In the genomic region with DNA sequence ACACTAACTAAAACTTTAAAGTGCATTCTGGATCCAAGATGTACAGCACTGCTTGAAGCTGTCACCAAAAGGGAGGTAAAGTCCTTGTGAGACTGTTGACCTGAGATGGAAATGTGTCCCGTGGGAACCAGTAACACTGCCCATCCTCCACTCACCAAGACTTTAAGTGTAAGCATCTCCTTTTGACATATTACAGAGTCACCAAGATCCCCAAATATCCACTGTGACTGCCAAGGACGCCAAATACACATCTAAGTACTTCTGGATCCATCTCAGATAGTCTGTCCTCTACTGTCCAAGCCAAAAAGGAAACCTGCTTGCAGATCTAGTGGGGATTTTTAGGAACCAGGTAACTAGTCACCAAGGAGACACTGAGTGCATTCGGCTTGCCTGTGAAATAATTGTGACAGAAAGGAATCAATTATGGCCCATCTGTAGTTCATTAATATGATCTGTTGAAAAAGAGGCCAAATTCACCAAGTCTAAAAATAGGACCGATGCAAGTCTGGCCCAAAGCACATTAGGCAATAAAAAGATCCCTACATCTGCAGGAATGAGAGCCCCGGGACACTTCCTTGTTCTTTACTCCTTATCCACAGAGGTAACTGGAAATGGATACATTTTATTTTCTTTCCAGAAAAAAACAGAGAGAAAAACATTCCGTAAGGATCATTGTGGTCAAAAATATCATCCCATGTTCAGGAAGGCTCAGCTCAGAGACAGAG, we compare ENCODE assay signal across 16 mouse cellular contexts.
DNase-seq lines count a peak whose midpoint lies in the region; ATAC-seq and TF ChIP-seq lines count a peak whose summit lies in the region.
"Had no signal": no experiment of that assay in that cellular context is flagged by ENCODE, and none has a peak within 500 bp of the region (broad histone marks: within the 10 kb centered on the region; RNA-seq: fewer than 3 reads in every experiment).

No protein-coding gene starts in this region.

- H3K4me2 ChIP-seq in hindbrain, postnatal 0 days (ENCODE audit: low read depth, low read length): no peak overlapping the region
- no peak overlapping the region for H3K4me2 ChIP-seq in CH12.LX (ENCODE audit: insufficient read depth, low read depth, poor library complexity, severe bottlenecking)
- no peak overlapping the region for H3K4me2 ChIP-seq in embryonic facial prominence, embryonic 15.5 days (replicated peaks)
- H3K4me2 ChIP-seq: forebrain, embryonic 12.5 days; liver, embryonic 15.5 days; neural tube, embryonic 15.5 days had no signal

- in situ Hi-C loops in CH12.LX (cut with MboI; ENCODE audit: low pct_ligation_motif_present, low pct_unique_long_range_greater_than_20kb, low sequenced_read_pairs): loop anchor here (10.0 kb wide), 1 partner anchor 257 kb away; no protein-coding TSS in a partner anchor

- H3K9ac ChIP-seq in hindbrain, postnatal 0 days (replicated peaks; ENCODE audit: low read length): no peak overlapping the region
- H3K9ac ChIP-seq in CH12.LX (ENCODE audit: insufficient read depth, low read depth): no peak overlapping the region
- H3K9ac ChIP-seq in embryonic facial prominence, embryonic 15.5 days: no peak overlapping the region
- H3K9ac ChIP-seq: forebrain, embryonic 12.5 days; liver, embryonic 15.5 days; neural tube, embryonic 15.5 days had no signal

- no peaks in the 10 kb centered on the region for H3K36me3 ChIP-seq in hindbrain, postnatal 0 days (ENCODE audit: insufficient read depth, low read length)
- no peaks in the 10 kb centered on the region for H3K36me3 ChIP-seq in hindbrain, embryonic 10.5 days
- no peaks in the 10 kb centered on the region for H3K36me3 ChIP-seq in CH12.LX (replicated peaks in 1 of 2; ENCODE audit: control insufficient read depth in 1 of 2, insufficient read depth in 1 of 2, low read length in 1 of 2)
- no peaks in the 10 kb centered on the region for H3K36me3 ChIP-seq in embryonic facial prominence, embryonic 15.5 days
- H3K36me3 ChIP-seq: forebrain, embryonic 12.5 days; heart, embryonic 10.5 days; liver, embryonic 15.5 days; neural tube, embryonic 15.5 days had no signal

- H3K27ac ChIP-seq in hindbrain, postnatal 0 days: peak overlapping the region; percentile 34
- no peak overlapping the region for H3K27ac ChIP-seq in hindbrain, embryonic 10.5 days
- no peak overlapping the region for H3K27ac ChIP-seq in CH12.LX (ENCODE audit: insufficient read depth, low read depth)
- peak overlapping the region; percentile 70; the same call in 1 of the 2 replicates for H3K27ac ChIP-seq in embryonic facial prominence, embryonic 15.5 days (replicated peaks)
- H3K27ac ChIP-seq: forebrain, embryonic 12.5 days; heart, embryonic 10.5 days; liver, embryonic 15.5 days; neural tube, embryonic 15.5 days had no signal

- no peak for TF ChIP-seq POLR2A in CH12.LX (IDR thresholded peaks at IDR 0.05; ENCODE audit: low read depth, low read length)

- H3K27me3 ChIP-seq in hindbrain, postnatal 0 days (ENCODE audit: insufficient read depth, low read length): no peaks in the 10 kb centered on the region
- H3K27me3 ChIP-seq in hindbrain, embryonic 10.5 days (ENCODE audit: insufficient read depth, poor library complexity, severe bottlenecking): no peaks in the 10 kb centered on the region
- no peaks in the 10 kb centered on the region for H3K27me3 ChIP-seq in CH12.LX (replicated peaks)
- no peaks in the 10 kb centered on the region for H3K27me3 ChIP-seq in embryonic facial prominence, embryonic 15.5 days
- H3K27me3 ChIP-seq: forebrain, embryonic 12.5 days; liver, embryonic 15.5 days; neural tube, embryonic 15.5 days had no signal

- DNase-seq in hindbrain, postnatal 0 days (ENCODE audit: low spot score): no peak
- DNase-seq in hindbrain, embryonic 10.5 days (ENCODE audit: low spot score): no peak
- peak; percentile 14 for DNase-seq in 3T3-L1 (ENCODE audit: low read depth, low spot score)
- no peak for DNase-seq in CH12.LX (ENCODE audit: extremely low read depth)
- DNase-seq in left cerebral cortex, postnatal 14 days (ENCODE audit: low spot score in 2 of 2): no peak
- DNase-seq: cerebellum, postnatal 14 days; kidney, adult 11 months; kidney, postnatal 14 days had no signal

- H3K4me3 ChIP-seq in hindbrain, postnatal 0 days (ENCODE audit: low read length): no peak overlapping the region
- H3K4me3 ChIP-seq in hindbrain, embryonic 10.5 days: no peak overlapping the region
- H3K4me3 ChIP-seq in CH12.LX (replicated peaks in 1 of 3; ENCODE audit: low read depth in 2 of 3, low read length in 2 of 3, poor library complexity in 1 of 3): no peak overlapping the region
- H3K4me3 ChIP-seq in embryonic facial prominence, embryonic 15.5 days (replicated peaks): no peak overlapping the region
- H3K4me3 ChIP-seq: forebrain, embryonic 12.5 days; heart, embryonic 10.5 days; liver, embryonic 15.5 days; megakaryocyte, embryonic 14.5 days; neural tube, embryonic 15.5 days had no signal

- intact Hi-C loops in left cerebral cortex, postnatal 14 days (cut with DNase I): no loop called here

- H3K9me3 ChIP-seq in hindbrain, postnatal 0 days (ENCODE audit: low read length): no peaks in the 10 kb centered on the region
- no peaks in the 10 kb centered on the region for H3K9me3 ChIP-seq in hindbrain, embryonic 10.5 days
- no peaks in the 10 kb centered on the region for H3K9me3 ChIP-seq in CH12.LX (replicated peaks; ENCODE audit: low read length)
- H3K9me3 ChIP-seq in embryonic facial prominence, embryonic 15.5 days (replicated peaks): no peaks in the 10 kb centered on the region
- H3K9me3 ChIP-seq: forebrain, embryonic 12.5 days; heart, embryonic 10.5 days; liver, embryonic 15.5 days; megakaryocyte, embryonic 14.5 days; neural tube, embryonic 15.5 days had no signal

- 70% methylated on average over 6 of the region's 6 CpGs for WGBS in hindbrain, postnatal 0 days
- WGBS in hindbrain, embryonic 10.5 days: 79% methylated on average over 6 of the region's 6 CpGs
- 42% methylated on average over 6 of the region's 6 CpGs for WGBS in embryonic facial prominence, embryonic 15.5 days

- H3K4me1 ChIP-seq in hindbrain, postnatal 0 days (ENCODE audit: insufficient read depth, low read length): peaks cover 8% of the 10 kb centered on the region; the same call in 1 of the 2 replicates
- peaks cover 8% of the 10 kb centered on the region; the same call in 1 of the 2 replicates for H3K4me1 ChIP-seq in hindbrain, embryonic 10.5 days (replicated peaks)
- peaks cover 0 to 36% of the 10 kb centered on the region in 2 experiments; a peak in 3 of 4 replicates for H3K4me1 ChIP-seq in CH12.LX (ENCODE audit: control insufficient read depth in 1 of 2, insufficient read depth in 2 of 2)
- H3K4me1 ChIP-seq in embryonic facial prominence, embryonic 15.5 days: peaks cover 35% of the 10 kb centered on the region
- H3K4me1 ChIP-seq: liver, embryonic 15.5 days had no signal

- dilution Hi-C loops in CH12.LX (cut with MboI; ENCODE audit: extremely low pct_ligation_motif_present, extremely low pct_unique_long_range_greater_than_20kb, low sequenced_read_pairs): no loop called here

- TF ChIP-seq RAD21 in CH12.LX (IDR thresholded peaks at IDR 0.05; ENCODE audit: low read depth, low read length): no peak

- no peaks in the 10 kb centered on the region for H3K79me2 ChIP-seq in CH12.LX (replicated peaks; ENCODE audit: control insufficient read depth, extremely low read depth, insufficient read depth, poor library complexity, severe bottlenecking)

- TF ChIP-seq EP300 in CH12.LX (IDR thresholded peaks at IDR 0.05; ENCODE audit: low read length): no peak

- TF ChIP-seq CTCF in hindbrain, postnatal 0 days (IDR thresholded peaks at IDR 0.05; ENCODE audit: low read depth): no peak
- no peak for TF ChIP-seq CTCF in CH12.LX (conservative IDR thresholded peaks at IDR 0.05 in 1 of 2, IDR thresholded peaks at IDR 0.05 in 1 of 2; ENCODE audit: low read depth in 2 of 2, low read length in 2 of 2)

- ATAC-seq in hindbrain, postnatal 0 days: no peak
- no peak for ATAC-seq in embryonic facial prominence, embryonic 15.5 days (ENCODE audit: insufficient number of reproducible peaks, low FRiP score, low TSS enrichment, low read depth)
- ATAC-seq in granulocyte monocyte progenitor cell, adult 5-6 weeks (replicated peaks; ENCODE audit: poor library complexity, severe bottlenecking): no peak
- ATAC-seq: activated CD4-positive, CD25-positive, alpha-beta regulatory T cell, adult 4 months had no signal

TF ChIP-seq in CH12.LX, 34 proteins besides CTCF, POLR2A, EP300 and RAD21:
- TF ChIP-seq MEF2A (IDR thresholded peaks at IDR 0.05; ENCODE audit: borderline replicate concordance, low read depth, low read length): no peak
- TF ChIP-seq CHD2 (IDR thresholded peaks at IDR 0.05; ENCODE audit: low read length): 0 out of 2 replicates have a peak, but pooled peaks have one; percentile 13

Comparison
In these comparisons a context has a peak if more than half of its experiments do, and no peak if none do; other contexts are left out.
1. H3K27ac ChIP-seq: peak in hindbrain, postnatal 0 days (single experiment) and embryonic facial prominence, embryonic 15.5 days (single experiment); none in hindbrain, embryonic 10.5 days (single experiment) and CH12.LX (single experiment).